Mouse (Mus musculus) ES-E14 (cell line): ENCODE data around the gene Mfsd2a.

ENCODE experiments used
- HCFC1 ChIP-seq: IDR thresholded peaks from 2 replicates; pipeline ENCODE4 v1.6.1; 2012; ENCODE audit warnings: low read length, inconsistent platforms, borderline replicate concordance; ENCODE audit not compliant: insufficient read depth
- MAFK ChIP-seq: IDR thresholded peaks from 2 replicates; pipeline ENCODE4 v1.6.1; 2014; ENCODE audit warnings: mild to moderate bottlenecking, low read depth, low read length, inconsistent platforms; ENCODE audit not compliant: insufficient read depth
- ZNF384 ChIP-seq: IDR thresholded peaks from 2 replicates; pipeline ENCODE4 v1.6.1; 2012; ENCODE audit warnings: low read depth, low read length, inconsistent platforms

DNA sequence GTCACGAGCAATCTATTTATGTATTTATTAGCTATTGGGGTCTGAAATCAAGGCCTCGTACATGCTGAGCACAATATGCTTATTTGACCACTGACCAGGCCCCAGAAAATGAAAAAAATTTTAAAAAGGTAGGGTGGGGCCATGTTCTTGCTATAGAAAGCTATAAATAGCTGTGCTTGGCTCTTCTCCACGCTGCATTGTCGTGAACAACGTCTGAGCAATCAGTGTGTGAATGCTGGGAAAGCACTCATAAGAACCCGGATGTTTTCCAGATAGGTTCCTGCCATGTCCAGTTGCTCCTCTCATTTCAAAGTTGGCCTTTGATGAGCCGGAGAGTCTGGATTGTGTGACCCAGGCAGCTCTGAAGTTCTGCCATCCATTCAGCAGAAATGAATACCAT lies 46.8 kb downstream of the Mfsd2a start:
- TF ChIP-seq ZNF384 (no peak), HCFC1 (no peak), MAFK (no peak)
